Mouse (Mus musculus) small intestine, adult 2 months (tissue): ENCODE measurements around the gene Cep57l1.

Source experiments
- CTCF ChIP-seq: fragments of 200-500 bp; IDR thresholded peaks from 2 replicates; pipeline ENCODE4 v1.5.1; 2012; ENCODE audit warnings: low read depth, mild to moderate bottlenecking, control low read depth, inconsistent platforms, low read length, moderate library complexity, mixed read lengths; ENCODE audit not compliant: insufficient replicate concordance, insufficient read length; ENCODE audit errors: extremely low read depth
- POLR2A ChIP-seq: fragments of 200-500 bp; IDR thresholded peaks from 2 replicates; pipeline ENCODE4 v1.6.1; 2012; ENCODE audit warnings: low read depth, mild to moderate bottlenecking, control low read depth, inconsistent platforms, low read length, moderate library complexity

DNA sequence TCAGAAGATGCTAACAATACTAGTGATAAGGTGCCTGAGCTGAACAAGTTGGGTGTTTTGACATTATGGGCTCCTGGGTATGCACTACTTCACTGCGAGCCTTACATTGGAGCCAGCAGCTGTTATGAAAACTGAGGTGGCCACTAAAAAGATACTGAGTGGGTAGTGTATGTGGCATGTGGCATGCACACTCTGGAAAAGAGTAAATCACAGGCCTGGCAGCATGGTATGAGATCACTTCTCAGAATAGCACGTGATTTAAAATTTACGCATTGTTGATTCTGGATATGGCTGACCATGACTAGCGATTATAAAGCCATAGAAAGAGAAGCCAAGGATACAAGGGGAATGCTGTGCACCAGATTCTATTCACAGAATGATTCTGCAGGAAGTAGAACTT is 20.8 kb upstream of the Cep57l1 start:
- TF ChIP-seq CTCF (no peak), POLR2A (no peak)
